Mouse (Mus musculus): ENCODE measurements around the gene Prss37. TPM values are rescaled to one million over a fixed set of nuclear protein-coding genes. Genes with fewer than 3 reads are reported as not detected.

Prss37 gene
- polyA plus RNA-seq, 1 experiment, result not detected

DNA sequence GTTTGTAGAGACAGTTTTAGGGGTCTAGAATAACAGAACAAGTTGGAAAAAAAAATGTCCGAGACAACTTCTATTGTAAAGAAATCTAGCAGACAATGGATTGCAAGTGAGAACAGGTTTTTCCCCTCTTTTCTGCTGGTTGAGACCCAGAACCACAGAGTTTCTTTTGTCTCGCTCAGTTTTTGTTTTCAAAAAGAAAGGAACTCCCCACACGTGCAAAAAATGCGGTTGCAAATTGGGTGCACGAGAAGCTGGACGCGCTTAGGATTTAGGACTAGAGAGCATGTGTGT lies 47.6 kb downstream of the Prss37 start:
- under 1% methylated on average over 7 of the region's 7 CpGs for WGBS
- Histone ChIP-seq H3K27ac (ENCODE audit: insufficient read depth, low read length) (peak overlapping the region; percentile 67), H3K27me3 (ENCODE audit: control insufficient read depth, insufficient read depth, low read length) (no peaks in the 10 kb centered on the region), H3K4me3 (replicated peaks; ENCODE audit: insufficient read depth, low read depth, low read length) (peak overlapping the region; percentile 62), H3K4me1 (ENCODE audit: control insufficient read depth, insufficient read depth, low read length) (no peaks in the 10 kb centered on the region; the same call in 1 of the 2 replicates)
- no peak for DNase-seq
- TF ChIP-seq CTCF (IDR thresholded peaks at IDR 0.05; ENCODE audit: borderline replicate concordance, insufficient read depth, low read depth, low read length) (no peak), POLR2A (IDR thresholded peaks at IDR 0.05; ENCODE audit: borderline replicate concordance, insufficient read depth, low read length) (no peak)

DNA sequence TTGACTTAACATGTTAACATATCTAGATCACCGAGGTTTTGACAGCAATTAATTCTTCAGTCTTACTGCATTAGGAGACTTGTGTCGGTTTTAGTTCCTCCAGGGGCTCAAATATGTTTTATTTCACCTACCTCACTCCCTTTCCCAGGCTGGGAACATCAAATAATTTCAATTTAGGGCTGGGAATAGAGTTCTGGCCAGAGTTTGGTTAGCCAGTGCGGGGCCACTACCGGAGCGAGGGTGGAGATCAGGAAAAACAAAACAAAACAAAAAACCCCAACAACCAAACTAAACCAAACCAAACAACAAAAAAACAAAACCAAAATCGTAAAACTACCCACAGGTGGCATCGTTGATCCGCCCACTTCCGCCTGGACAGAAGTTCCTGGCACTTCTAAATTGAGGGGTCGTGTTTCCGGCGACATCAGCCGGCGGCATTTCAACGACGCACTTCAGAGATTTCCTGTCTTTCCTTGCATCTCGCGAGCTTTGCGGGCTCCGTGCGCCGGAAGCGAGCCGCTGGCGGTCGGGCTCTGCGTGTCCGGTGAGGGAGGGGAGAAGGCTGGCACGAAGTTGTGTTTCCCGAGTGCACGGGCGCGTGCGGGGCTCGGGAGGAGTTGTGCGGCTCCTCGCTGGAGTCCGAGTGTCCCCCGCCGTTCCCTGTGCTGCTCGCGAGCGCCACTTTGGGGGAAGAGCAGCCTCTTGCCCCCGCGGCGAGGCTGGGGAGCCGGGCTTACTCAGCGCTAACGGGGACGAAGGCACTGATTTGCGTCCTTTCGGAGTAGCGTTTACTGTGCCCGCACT lies 48.2 kb downstream of the Prss37 start, which contains the start of gene Ssbp1:
Gene Ssbp1, plus strand, starts transcription at position 437 of the 804 bp plus-strand sequence.
- DNase-seq, result peak; percentile 92
- Histone ChIP-seq H3K4me3 (replicated peaks; ENCODE audit: insufficient read depth, low read depth, low read length) (peak within 1 kb of the TSS; percentile 62), H3K27ac (ENCODE audit: insufficient read depth, low read length) (peak within 1 kb of the TSS; percentile 67), H3K27me3 (ENCODE audit: control insufficient read depth, insufficient read depth, low read length) (no peaks in the 10 kb centered on the region), H3K4me1 (ENCODE audit: control insufficient read depth, insufficient read depth, low read length) (no peaks in the 10 kb centered on the region; the same call in 1 of the 2 replicates)
- TF ChIP-seq CTCF (IDR thresholded peaks at IDR 0.05; ENCODE audit: borderline replicate concordance, insufficient read depth, low read depth, low read length) (no peak), POLR2A (IDR thresholded peaks at IDR 0.05; ENCODE audit: borderline replicate concordance, insufficient read depth, low read length) (peak; percentile 90)
- WGBS, result under 1% methylated on average over 54 of the region's 54 CpGs

DNA sequence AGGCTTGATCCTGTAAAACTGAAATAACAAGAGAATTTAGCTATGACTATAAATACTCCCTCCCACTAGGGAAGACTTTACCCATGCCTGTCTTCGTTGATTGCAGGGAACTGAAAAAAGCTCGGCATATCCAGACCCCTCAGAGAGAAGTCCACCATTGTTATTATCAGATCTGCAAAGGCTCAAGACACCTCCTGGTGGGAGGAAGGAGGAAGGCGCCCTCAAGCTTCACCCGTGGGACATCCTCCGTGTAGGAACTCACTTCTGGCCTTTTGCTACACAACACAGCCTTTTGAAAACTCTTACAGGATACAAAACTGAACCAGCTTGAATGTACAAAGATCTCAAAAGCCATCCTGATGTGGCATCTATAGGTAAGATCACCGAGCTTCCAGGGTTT lies 53.6 kb downstream of the Prss37 start:
- no peak for TF ChIP-seq CTCF (IDR thresholded peaks at IDR 0.05; ENCODE audit: borderline replicate concordance, insufficient read depth, low read depth, low read length)
- no peak for TF ChIP-seq POLR2A (IDR thresholded peaks at IDR 0.05; ENCODE audit: borderline replicate concordance, insufficient read depth, low read length)
- H3K4me3 ChIP-seq (replicated peaks; ENCODE audit: insufficient read depth, low read depth, low read length), result no peak overlapping the region
- H3K27me3 ChIP-seq (ENCODE audit: control insufficient read depth, insufficient read depth, low read length), result no peaks in the 10 kb centered on the region
- DNase-seq, result no peak
- 36% methylated on average over 6 of the region's 6 CpGs for WGBS
- H3K27ac ChIP-seq (ENCODE audit: insufficient read depth, low read length), result no peak overlapping the region
- H3K4me1 ChIP-seq (ENCODE audit: control insufficient read depth, insufficient read depth, low read length), result no peaks in the 10 kb centered on the region

Other genes starting within 250 kb of the Prss37 start
- gene Agk, start 194.3 kb downstream of the Prss37 start, polyA plus RNA-seq (2012; rRNA removed), result 34.8 and 40.9 TPM in 2 replicates
- 64.6 and 67.0 TPM in 2 replicates for gene E330009J07Rik, start 83.4 kb downstream of the Prss37 start, polyA plus RNA-seq (2012; rRNA removed)
- gene Wee2, start 80.4 kb downstream of the Prss37 start, polyA plus RNA-seq (2012; rRNA removed), result 0.28 and 0.41 TPM in 2 replicates
- gene Ssbp1, start 48.2 kb downstream of the Prss37 start, polyA plus RNA-seq (2012; rRNA removed), result 44.5 and 47.0 TPM in 2 replicates
- gene Tas2r137, start 28.3 kb downstream of the Prss37 start, polyA plus RNA-seq (2012; rRNA removed), result 0.36 TPM in 1 of 2 replicates, not detected in the other
- gene Tas2r108, start 26.0 kb downstream of the Prss37 start, polyA plus RNA-seq (2012; rRNA removed), result 0.41 and 0.67 TPM in 2 replicates
- gene Olfr461, start 35.5 kb upstream of the Prss37 start, polyA plus RNA-seq (2012; rRNA removed), result not detected in 2 replicates
- 0.16 and 0.23 TPM in 2 replicates for gene Olfr460, start 50.0 kb upstream of the Prss37 start, polyA plus RNA-seq (2012; rRNA removed)
- 0.95 and 1.3 TPM in 2 replicates for gene Clec5a, start 66.3 kb upstream of the Prss37 start, polyA plus RNA-seq (2012; rRNA removed)
- gene Tas2r138, start 93.8 kb upstream of the Prss37 start, polyA plus RNA-seq (2012; rRNA removed), result not detected in 2 replicates
- gene Mgam, start 109.3 kb upstream of the Prss37 start, polyA plus RNA-seq (2012; rRNA removed), result 0.08 TPM in 2 replicates